Mouse (Mus musculus): ENCODE measurements around the gene Fcrl5. TPM values are rescaled to one million over a fixed set of nuclear protein-coding genes. Genes with fewer than 3 reads are reported as not detected.
"Not testable (repeated sequence)": the region's sequence is repeated elsewhere in the genome, so short reads cannot be mapped to it uniquely, and the experiment has no call there.

The Fcrl5 gene
- total RNA-seq (2021), result not detected

DNA sequence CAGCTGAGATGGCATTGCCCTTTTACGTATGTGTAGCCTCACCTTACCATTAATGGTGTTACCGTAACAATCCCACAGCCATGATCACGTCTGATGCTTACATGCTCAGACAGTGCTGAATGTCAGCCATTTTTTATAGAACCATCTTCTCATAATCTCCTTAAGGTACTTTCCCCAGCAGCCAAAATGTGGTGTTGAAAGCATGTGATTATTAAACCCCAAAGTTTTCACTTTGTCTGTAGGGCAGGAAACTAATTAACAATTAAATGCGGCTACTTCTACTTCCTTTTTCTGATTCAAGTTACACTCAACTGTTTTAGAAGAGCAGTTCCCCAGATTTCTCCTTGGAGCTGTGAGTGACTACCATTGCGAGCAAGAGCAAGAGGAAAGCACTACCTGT lies at the start of gene Fcrl5:
TSS of gene Fcrl5 (plus strand) at position 295 of the 400 bp plus-strand sequence.
- no peak for DNase-seq

- peak; percentile 57 for DNase-seq
Measured at GRCm38 (mm10) chr3:87390935-87391334, 44.6 kb upstream of the Fcrl5 start.

GRCm38 (mm10) chr3:87398809-87399208 lies 36.8 kb upstream of the Fcrl5 start:
- DNase-seq, result no peak

DNA sequence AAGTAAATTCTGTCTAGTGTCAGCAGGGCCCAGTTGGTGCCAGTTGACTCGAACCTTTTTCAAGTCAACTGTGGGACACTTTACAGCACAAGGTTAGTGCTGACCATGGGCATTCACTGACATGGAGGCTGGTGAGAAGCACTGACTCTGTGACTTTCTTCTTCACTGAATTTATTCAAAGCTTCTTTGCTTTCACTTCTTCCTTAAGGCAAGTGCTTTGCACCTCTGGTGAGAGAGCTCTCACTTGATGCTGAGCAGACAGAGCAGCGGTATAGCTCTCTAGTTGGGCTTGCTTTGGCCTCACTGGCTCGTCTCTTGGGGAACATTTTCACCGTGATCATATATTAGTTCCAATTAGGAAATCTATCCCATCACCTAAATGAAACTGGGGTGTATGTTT lies 35.7 kb upstream of the Fcrl5 start:
- DNase-seq, result no peak

DNA sequence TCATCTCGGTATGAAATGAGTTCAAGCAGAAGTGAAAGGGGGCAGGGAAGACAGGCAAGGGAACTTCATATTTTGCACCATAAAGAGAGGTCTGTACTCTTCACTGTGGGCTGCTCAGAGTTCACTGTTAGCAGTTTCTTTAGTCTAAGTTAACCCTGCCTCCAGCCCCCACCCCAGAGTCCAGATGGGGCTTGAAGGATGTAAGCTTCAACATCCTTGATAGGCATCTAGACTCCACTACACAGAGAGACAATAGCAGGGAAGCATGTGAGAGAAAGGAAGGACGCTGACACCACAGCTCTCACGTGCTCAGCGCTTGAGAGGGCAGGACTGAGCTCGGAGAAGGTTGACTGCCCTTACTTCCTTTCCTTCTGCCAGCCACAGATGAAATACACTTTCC lies 34.3 kb upstream of the Fcrl5 start:
- no peak for DNase-seq

- DNase-seq, result peak; percentile 30
Measured at GRCm38 (mm10) chr3:87408171-87408570, 27.4 kb upstream of the Fcrl5 start.

GRCm38 (mm10) chr3:87409196-87409935 lies 26.2 kb upstream of the Fcrl5 start:
- DNase-seq, result no peak

DNA sequence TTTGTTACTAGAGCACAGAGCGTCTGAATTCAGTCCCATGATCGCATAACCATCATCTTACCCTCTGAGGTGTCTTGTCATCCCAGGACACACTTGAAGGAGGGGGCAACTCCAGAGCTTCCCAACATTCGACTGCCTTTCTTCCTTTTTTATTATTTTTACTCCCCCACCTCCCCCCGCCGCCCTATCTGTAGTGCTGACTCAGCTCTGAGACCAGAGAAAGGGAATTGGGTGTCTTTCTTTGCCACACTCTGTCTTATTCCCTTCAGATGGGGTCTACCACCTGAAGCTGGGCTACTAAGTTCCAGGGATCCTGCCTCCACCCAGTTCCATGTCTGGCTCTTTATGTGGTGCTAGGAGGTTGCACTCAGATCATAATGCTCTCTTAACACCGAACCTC lies 25.0 kb upstream of the Fcrl5 start:
- no peak for DNase-seq

GRCm38 (mm10) chr3:87411150-87411549 lies 24.4 kb upstream of the Fcrl5 start:
- peak; percentile 59 for DNase-seq

DNA sequence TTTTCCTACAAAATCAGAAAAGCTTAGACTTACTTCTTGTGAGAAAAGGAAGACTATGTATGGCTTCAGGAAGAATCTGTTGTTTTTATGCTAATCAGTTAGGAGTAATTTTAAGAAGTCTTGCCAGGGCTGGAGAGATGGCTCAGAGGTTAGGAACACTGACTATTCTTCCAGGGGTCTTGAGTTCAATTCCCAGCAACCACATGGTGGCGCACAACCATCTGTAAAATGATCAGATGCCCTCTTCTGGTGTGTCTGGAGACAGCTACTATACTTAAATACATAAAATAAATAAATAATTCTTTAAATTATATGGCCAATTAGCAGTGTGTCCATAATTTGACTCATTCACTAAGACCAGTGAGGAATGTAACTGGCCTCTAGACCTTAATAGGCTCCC lies 14.9 kb upstream of the Fcrl5 start:
- no peak for DNase-seq

DNA sequence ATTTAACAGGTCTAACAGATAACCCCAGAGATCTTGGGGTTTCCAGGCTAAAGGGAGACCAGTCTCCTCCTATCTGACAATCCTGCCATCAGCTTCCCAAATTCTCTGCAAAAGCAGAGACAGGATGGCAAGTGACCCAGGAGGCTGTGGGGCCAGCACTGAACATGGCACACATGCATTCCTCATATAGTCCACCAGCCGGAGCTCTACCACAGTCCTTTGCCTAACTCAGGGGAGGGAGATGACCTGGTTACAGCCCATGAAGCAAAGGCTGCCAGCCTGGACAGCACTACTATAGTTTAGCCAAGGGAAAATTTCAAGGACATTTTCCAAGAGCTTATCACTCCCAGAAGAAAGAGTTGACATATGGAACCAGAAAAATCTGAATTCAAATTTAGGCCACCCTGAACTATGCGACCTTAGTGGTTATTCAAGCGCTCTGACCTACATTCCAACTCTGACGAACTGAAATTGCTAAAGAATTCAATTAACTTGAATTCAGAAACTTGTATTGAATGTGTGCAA lies 13.1 kb upstream of the Fcrl5 start:
- DNase-seq, result no peak

DNA sequence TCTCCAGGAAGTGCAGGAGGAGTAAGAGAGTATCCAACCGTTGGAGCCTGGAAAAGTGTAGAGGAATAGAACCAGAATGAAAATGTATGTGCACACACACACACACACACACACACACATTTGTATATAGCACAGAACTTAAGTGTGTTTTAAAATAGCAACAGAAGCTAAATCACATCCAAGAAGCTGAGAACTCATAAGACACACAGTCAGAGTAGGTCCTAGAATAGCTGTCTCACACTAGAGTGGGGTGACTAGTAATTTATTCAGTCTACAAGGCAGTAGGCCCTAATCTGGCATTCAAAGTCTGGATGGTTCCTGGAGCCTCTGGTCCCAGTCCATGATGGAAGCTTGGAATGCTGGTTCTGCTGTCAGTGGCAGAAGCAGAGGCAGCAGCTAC lies 5.0 kb downstream of the Fcrl5 start:
- no peak for DNase-seq

DNA sequence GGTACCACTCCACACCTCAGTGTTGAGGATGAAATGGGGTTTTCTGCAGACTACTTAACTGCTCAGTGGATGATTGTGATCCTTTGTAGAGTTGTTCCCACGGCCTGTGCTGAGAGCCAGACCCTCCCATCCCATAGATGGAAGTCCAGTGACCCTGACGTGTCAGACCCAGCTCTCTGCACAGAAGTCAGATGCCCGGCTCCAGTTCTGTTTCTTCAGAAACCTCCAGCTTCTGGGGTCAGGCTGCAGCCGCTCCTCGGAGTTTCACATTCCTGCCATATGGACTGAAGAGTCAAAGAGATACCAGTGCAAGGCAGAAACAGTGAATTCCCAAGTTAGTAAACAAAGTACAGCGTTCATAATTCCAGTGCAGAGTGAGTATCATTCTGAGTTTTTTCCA lies 8.4 kb downstream of the Fcrl5 start:
- no peak for DNase-seq

DNA sequence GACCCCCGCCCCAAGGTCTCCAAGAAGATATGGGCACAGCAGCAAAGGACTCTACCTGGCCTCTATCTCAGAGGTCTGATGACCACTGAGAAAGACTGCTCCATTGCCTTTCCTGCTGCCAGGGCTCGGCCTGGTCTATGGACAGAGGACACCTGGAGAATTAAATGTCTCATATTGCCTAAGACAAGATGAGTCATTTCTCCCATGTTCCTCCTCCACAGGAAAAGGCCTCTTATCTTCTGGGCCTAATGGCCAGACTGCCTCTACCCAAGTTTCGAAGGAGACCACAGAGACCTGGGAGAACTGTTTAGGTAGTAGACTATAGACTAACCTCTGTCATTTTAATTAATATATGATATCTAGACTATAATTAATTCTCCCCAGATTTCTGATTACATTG lies 29.9 kb downstream of the Fcrl5 start:
- DNase-seq, result no peak

GRCm38 (mm10) chr3:87467011-87467410 lies 31.4 kb downstream of the Fcrl5 start:
- no peak for DNase-seq

DNA sequence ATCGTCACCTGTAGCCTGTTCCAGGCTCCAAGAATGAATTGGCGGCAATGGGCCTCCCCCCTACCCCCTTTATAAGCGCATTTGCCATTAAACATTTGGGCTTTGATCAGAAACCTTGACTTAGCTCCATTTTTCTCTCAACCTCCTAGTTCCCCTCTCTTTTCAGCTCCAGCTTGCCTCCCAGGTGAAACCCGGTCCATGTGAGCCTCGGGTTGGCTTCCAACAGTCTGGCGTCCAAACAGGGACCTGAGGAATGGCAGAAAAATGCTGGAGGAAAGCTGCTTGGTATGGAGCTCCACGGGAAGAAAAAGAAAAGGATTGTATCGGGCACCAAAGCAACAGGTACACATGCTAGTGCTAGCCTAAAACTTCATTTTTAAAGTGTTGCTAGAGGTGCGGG lies 31.8 kb downstream of the Fcrl5 start:
- DNase-seq, result no peak

GRCm38 (mm10) chr3:87477948-87478347 lies 42.4 kb downstream of the Fcrl5 start:
- DNase-seq, result not testable (repeated sequence)

DNA sequence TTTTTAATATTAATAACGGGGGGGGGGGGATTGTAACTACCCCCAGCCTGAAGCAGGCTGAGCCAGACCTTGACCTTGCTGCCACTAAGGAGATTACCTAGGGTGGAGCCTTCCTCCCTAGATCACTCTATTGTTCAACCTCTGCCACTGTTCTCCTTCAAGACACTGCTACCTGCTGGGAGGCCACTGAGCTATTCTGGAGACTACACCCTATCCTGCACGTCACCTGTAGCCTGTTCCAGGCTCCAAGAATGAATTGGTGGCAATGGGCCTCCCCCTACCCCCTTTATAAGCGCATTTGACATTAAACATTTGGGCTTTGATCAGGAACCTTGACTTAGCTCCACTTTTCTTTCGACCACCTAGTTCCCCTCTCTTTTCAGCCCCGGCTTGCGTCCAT lies 43.0 kb downstream of the Fcrl5 start:
- DNase-seq, result not testable (repeated sequence)

DNA sequence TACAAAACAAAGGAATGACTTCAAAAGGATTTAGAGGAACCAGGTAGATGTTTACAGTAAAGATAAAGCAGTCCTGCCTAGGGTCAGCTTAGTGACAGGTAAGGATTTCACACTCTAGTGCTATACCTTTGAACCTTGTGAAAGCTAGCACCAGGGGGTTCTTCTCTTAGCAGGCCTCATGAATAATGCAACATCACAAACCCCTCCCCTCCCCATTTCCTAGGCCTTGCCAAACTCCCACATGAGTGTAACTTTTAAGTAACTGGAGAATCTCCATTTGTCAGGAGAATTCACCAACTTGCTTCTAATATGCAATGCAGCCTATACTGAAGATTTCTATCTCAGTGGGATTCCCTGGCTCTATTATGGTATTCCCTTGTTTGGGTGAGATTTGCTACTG lies 43.7 kb downstream of the Fcrl5 start:
- DNase-seq, result not testable (repeated sequence)

DNA sequence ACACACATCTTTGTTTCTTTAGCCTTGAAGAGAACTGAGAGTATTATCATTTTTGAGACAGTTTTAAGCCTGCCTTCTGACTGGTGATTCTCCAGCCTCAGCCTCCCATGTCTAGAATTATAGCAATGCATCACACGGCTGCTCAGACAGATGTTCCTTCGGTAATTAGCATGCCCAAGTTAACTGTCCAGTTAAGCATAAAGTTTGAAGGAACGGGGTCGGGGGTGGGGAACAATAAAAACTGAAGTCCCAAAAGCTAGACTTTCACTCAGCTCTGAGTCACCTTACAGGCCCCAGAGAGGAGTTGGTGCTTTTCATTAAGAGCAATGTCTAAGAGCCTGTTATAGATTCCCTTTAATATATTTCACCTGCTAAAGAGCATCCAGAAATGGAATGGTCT lies 51.8 kb downstream of the Fcrl5 start:
- DNase-seq, result no peak

DNA sequence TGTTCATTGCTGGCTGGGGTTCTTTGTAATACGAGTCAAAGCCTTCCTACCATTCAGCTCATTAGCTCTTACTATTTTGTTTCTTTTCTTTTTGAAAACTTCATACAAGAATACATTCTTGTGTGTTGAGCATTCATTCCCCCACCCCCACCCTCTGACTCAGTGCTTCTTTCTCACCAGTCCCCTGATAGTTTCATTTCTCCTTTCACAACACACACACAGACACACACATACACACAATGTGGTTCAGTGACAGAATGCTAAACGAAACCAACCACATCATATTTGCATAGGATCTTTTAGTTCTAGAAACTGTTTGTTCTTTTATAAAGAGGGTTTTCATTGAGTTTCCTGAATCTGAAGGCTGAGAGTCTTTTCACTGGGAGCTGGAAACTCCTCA lies 52.3 kb downstream of the Fcrl5 start:
- DNase-seq, result no peak

GRCm38 (mm10) chr3:87498266-87498665 lies 62.7 kb downstream of the Fcrl5 start:
- DNase-seq, result no peak

DNA sequence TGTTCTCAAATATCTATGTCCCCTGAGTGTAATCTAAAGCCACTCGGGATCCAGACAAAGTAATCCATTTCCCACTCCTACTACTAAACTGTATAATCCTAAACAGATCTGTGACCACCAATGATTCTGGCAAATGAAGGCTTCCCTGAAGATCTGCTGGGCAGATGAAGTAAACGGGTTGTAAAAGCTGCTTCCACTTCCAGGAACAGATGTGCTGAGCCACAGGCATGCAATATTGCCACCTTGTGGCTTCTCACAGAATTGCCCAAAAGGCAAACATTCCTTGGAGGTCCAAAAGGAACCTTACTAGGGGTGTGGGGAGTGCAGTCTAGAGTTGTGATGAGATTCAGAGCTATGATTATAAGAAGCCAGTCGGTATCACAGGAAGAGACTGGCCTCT lies 63.5 kb downstream of the Fcrl5 start:
- peak; percentile 85 for DNase-seq
